Mouse (Mus musculus): ENCODE results near the gene Pclaf. TPM values are rescaled to one million over a fixed set of nuclear protein-coding genes. Genes with fewer than 3 reads are reported as not detected.

The Pclaf gene
- polyA plus RNA-seq, 1 experiment from 2014 or later, result 135 TPM

GRCm38 (mm10) chr9:65909301-65909801 lies 19.3 kb downstream of the Pclaf start:
- Histone ChIP-seq H3K4me2 (peak overlapping the region; percentile 70), H3K9ac (peak overlapping the region; percentile 78), H3K36me3 (0 out of 2 replicates have a peak, but pooled peaks cover 4% of the 10 kb centered on the region), H3K4me3 (peak overlapping the region; percentile 83), H3K27ac (peak overlapping the region; percentile 94), H3K4me1 (peaks cover 11% of the 10 kb centered on the region; the same call in 1 of the 2 replicates), H3K9me3 (no peaks in the 10 kb centered on the region), H3K27me3 (no peaks in the 10 kb centered on the region)
- under 1% methylated on average over 34 of the region's 34 CpGs for WGBS
- peak; percentile 6; the same call in 1 of the 2 replicates for ATAC-seq (ENCODE audit: insufficient number of reproducible peaks, low FRiP score, low TSS enrichment, low read depth)

GRCm38 (mm10) chr9:65909837-65910236 lies 19.8 kb downstream of the Pclaf start:
- Histone ChIP-seq H3K4me1 (peaks cover 11% of the 10 kb centered on the region; the same call in 1 of the 2 replicates), H3K9ac (peak overlapping the region; percentile 78), H3K9me3 (no peaks in the 10 kb centered on the region), H3K27ac (peak overlapping the region; percentile 94), H3K4me2 (peak overlapping the region; percentile 70), H3K27me3 (no peaks in the 10 kb centered on the region), H3K36me3 (0 out of 2 replicates have a peak, but pooled peaks cover 4% of the 10 kb centered on the region), H3K4me3 (peak overlapping the region; percentile 83)
- ATAC-seq (ENCODE audit: insufficient number of reproducible peaks, low FRiP score, low TSS enrichment, low read depth), result no peak
- 4% methylated on average over 4 of the region's 4 CpGs for WGBS

GRCm38 (mm10) chr9:65913976-65914375 lies 23.9 kb downstream of the Pclaf start:
- H3K36me3 ChIP-seq, result no peaks in the 10 kb centered on the region
- 81% methylated on average over 2 of the region's 2 CpGs for WGBS
- H3K4me1 ChIP-seq, result peaks cover 5% of the 10 kb centered on the region; the same call in 1 of the 2 replicates
- no peak overlapping the region for H3K27ac ChIP-seq
- H3K27me3 ChIP-seq, result no peaks in the 10 kb centered on the region
- H3K4me3 ChIP-seq, result no peak overlapping the region
- no peak for ATAC-seq (ENCODE audit: insufficient number of reproducible peaks, low FRiP score, low TSS enrichment, low read depth)
- no peaks in the 10 kb centered on the region for H3K9me3 ChIP-seq
- H3K4me2 ChIP-seq, result no peak overlapping the region
- no peak overlapping the region for H3K9ac ChIP-seq

- ATAC-seq (ENCODE audit: insufficient number of reproducible peaks, low FRiP score, low TSS enrichment, low read depth), result no peak
- Histone ChIP-seq H3K4me2 (no peak overlapping the region), H3K27me3 (no peaks in the 10 kb centered on the region), H3K4me1 (no peaks in the 10 kb centered on the region), H3K27ac (no peak overlapping the region), H3K36me3 (no peaks in the 10 kb centered on the region), H3K9me3 (no peaks in the 10 kb centered on the region), H3K9ac (no peak overlapping the region), H3K4me3 (no peak overlapping the region)
- 82% methylated on average over 1 of the region's 1 CpGs for WGBS
Observed at GRCm38 (mm10) chr9:65917015-65917414, 27.0 kb downstream of the Pclaf start.

DNA sequence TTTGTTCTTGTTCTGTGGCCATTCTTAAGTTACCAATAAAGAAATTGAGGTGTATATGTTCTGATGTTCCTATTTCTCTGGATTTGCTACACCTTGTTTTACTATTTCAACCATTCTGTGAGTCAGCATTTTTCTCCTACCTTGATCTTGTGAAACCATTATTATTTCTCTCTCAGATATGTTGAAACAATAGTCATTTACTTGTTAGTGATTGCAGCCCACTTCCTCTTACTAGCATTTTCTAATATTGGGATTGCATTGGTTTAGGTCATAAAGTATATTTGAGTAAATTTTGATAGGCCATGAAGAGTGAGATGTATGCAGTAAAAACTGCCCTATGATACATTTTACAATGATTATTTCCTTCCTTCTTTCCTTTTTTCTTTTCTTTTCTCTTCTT lies 38.4 kb downstream of the Pclaf start:
- Histone ChIP-seq H3K9me3 (no peaks in the 10 kb centered on the region), H3K4me2 (no peak overlapping the region), H3K9ac (no peak overlapping the region), H3K4me3 (no peak overlapping the region), H3K4me1 (no peaks in the 10 kb centered on the region), H3K27ac (no peak overlapping the region), H3K27me3 (no peaks in the 10 kb centered on the region), H3K36me3 (no peaks in the 10 kb centered on the region)
- no peak for ATAC-seq (ENCODE audit: insufficient number of reproducible peaks, low FRiP score, low TSS enrichment, low read depth)

- ATAC-seq (ENCODE audit: insufficient number of reproducible peaks, low FRiP score, low TSS enrichment, low read depth), result no peak
- Histone ChIP-seq H3K4me3 (no peak overlapping the region), H3K4me1 (no peaks in the 10 kb centered on the region), H3K9me3 (no peaks in the 10 kb centered on the region), H3K36me3 (no peaks in the 10 kb centered on the region), H3K27ac (no peak overlapping the region), H3K9ac (no peak overlapping the region), H3K4me2 (no peak overlapping the region), H3K27me3 (no peaks in the 10 kb centered on the region)
Observed at GRCm38 (mm10) chr9:65929826-65930225, 39.8 kb downstream of the Pclaf start.

DNA sequence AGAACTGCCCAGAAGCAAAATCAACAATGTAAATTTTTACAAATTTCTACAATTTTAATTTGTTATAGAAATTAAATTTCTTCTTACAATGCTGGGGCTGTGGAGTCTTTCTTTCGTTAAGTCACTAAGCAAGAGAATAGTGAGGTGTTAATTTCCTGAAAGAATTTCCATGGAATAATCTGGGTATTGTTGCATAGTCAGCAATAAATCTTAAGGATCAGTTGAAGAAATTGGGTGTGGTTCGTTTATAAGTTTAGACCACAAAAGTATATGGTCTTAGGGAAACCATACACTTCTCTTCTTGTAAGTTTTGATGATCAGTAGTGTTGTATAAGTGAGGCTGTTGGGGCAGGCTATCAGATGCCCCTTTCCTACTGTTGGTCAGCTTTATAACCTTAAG lies 47.5 kb downstream of the Pclaf start:
- no peak for ATAC-seq (ENCODE audit: insufficient number of reproducible peaks, low FRiP score, low TSS enrichment, low read depth)
- Histone ChIP-seq H3K27ac (no peak overlapping the region), H3K27me3 (no peaks in the 10 kb centered on the region), H3K36me3 (no peaks in the 10 kb centered on the region), H3K4me2 (no peak overlapping the region), H3K4me3 (no peak overlapping the region), H3K9me3 (no peaks in the 10 kb centered on the region), H3K9ac (no peak overlapping the region), H3K4me1 (no peaks in the 10 kb centered on the region)
- WGBS, result 84% methylated on average over 2 of the region's 2 CpGs

DNA sequence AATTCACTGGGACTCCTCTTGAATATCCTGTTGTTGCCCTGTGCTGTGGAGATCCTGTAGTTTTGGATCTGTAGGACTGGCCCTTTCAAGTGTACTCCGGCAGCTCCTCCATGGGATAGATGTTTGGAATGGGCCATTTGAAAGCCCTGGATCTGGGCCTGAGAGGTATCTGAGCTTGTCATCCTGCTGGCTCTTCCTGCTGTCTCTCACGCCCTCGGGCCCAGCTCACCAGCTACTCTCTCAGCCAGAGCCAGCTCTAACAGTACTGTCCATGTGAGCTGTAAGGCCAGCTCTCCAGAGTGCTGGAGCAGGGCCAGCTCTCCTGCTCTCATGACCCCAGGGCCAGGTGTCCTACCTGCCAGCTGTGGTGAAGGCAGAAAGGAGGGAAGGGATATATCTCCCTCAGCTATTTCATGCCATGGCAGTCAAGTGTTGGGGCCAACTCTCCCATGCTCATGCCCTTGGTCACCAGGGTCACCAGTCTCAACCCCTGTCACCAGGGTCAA lies 61.1 kb downstream of the Pclaf start:
- no peak for ATAC-seq (ENCODE audit: insufficient number of reproducible peaks, low FRiP score, low TSS enrichment, low read depth)
- peaks cover 17% of the 10 kb centered on the region for H3K36me3 ChIP-seq
- no peaks in the 10 kb centered on the region for H3K27me3 ChIP-seq
- no peak overlapping the region for H3K27ac ChIP-seq
- H3K9me3 ChIP-seq, result no peaks in the 10 kb centered on the region
- H3K4me3 ChIP-seq, result no peak overlapping the region
- no peak overlapping the region for H3K9ac ChIP-seq
- 91% methylated on average over 3 of the region's 3 CpGs for WGBS
- H3K4me2 ChIP-seq, result no peak overlapping the region
- H3K4me1 ChIP-seq, result no peaks in the 10 kb centered on the region

Other genes with a start within 250 kb of the Pclaf start
- 315 and 328 TPM in 2 replicates for gene Oaz2, start 222.2 kb upstream of the Pclaf start, polyA plus RNA-seq (2015; fragmentation: Nextera tagmentation; extraction: Ambion mirVana)
- 5.7 and 6.9 TPM in 2 replicates for gene Zfp609, start 62.7 kb upstream of the Pclaf start, polyA plus RNA-seq (2015; fragmentation: Nextera tagmentation; extraction: Ambion mirVana)
- 34.9 and 35.7 TPM in 2 replicates for gene Trip4, start 18.6 kb downstream of the Pclaf start, polyA plus RNA-seq (2015; fragmentation: Nextera tagmentation; extraction: Ambion mirVana)
- 15.0 and 17.7 TPM in 2 replicates for gene Csnk1g1, start 18.7 kb downstream of the Pclaf start, polyA plus RNA-seq (2015; fragmentation: Nextera tagmentation; extraction: Ambion mirVana)
- gene Ppib, start 170.0 kb downstream of the Pclaf start, polyA plus RNA-seq (2015; fragmentation: Nextera tagmentation; extraction: Ambion mirVana), result 775 and 785 TPM in 2 replicates
- 2.7 and 4.5 TPM in 2 replicates for gene Snx22, start 179.5 kb downstream of the Pclaf start, polyA plus RNA-seq (2015; fragmentation: Nextera tagmentation; extraction: Ambion mirVana)
- gene Snx1, start 236.3 kb downstream of the Pclaf start, polyA plus RNA-seq (2015; fragmentation: Nextera tagmentation; extraction: Ambion mirVana), result 115 and 128 TPM in 2 replicates
- gene Ciao2a, start 236.4 kb downstream of the Pclaf start, polyA plus RNA-seq (2015; fragmentation: Nextera tagmentation; extraction: Ambion mirVana), result 133 and 134 TPM in 2 replicates

Data from limb, embryonic 15.5 days (tissue).